Mouse (Mus musculus): ENCODE data around the gene Tmem168.

GRCm38 (mm10) chr6:13636582-13636989, 28.7 kb upstream of the Tmem168 start:
- no peak for TF ChIP-seq ZNF384 (IDR thresholded peaks at IDR 0.05; ENCODE audit: low read depth, low read length)
- TF ChIP-seq ZC3H11A (IDR thresholded peaks at IDR 0.05; ENCODE audit: borderline replicate concordance, low read depth, low read length), result no peak
- TF ChIP-seq MAFK (IDR thresholded peaks at IDR 0.05; ENCODE audit: insufficient read depth, low read depth, low read length), result no peak
- TF ChIP-seq CHD2 (IDR thresholded peaks at IDR 0.05; ENCODE audit: low read depth, low read length), result no peak
- no peak for TF ChIP-seq HCFC1 (IDR thresholded peaks at IDR 0.05; ENCODE audit: borderline replicate concordance, insufficient read depth, low read length)

All from ES-E14 (cell line).